Mouse (Mus musculus): ENCODE measurements around the gene Cpt1b.

Gene Cpt1b

GRCm38 (mm10) chr15:89377938-89378828 is 47.5 kb downstream of the Cpt1b start:
- DNase-seq: peak; percentile 21

GRCm38 (mm10) chr15:89377362-89377761 is 48.3 kb downstream of the Cpt1b start:
- peak; percentile 20 for DNase-seq

- no peak for DNase-seq
Observed at GRCm38 (mm10) chr15:89376957-89377356, 48.7 kb downstream of the Cpt1b start, which contains the start of gene Tymp. Gene Tymp (minus strand): TSS chr15:89377039.

- DNase-seq: no peak
Observed at GRCm38 (mm10) chr15:89376040-89376439, 49.6 kb downstream of the Cpt1b start.

GRCm38 (mm10) chr15:89374801-89375534 is 50.7 kb downstream of the Cpt1b start:
- DNase-seq: no peak

- DNase-seq: no peak
Observed at GRCm38 (mm10) chr15:89374340-89374739, 51.3 kb downstream of the Cpt1b start.

GRCm38 (mm10) chr15:89373762-89374248 is 51.9 kb downstream of the Cpt1b start, which contains the start of gene Sco2:
Gene Sco2 (minus strand): TSS chr15:89373846.
- DNase-seq: peak; percentile 95

GRCm38 (mm10) chr15:89373027-89373761 is 52.5 kb downstream of the Cpt1b start:
- DNase-seq: peak; percentile 89

GRCm38 (mm10) chr15:89372536-89372935 is 53.1 kb downstream of the Cpt1b start:
- DNase-seq: no peak

GRCm38 (mm10) chr15:89372068-89372467 is 53.6 kb downstream of the Cpt1b start:
- DNase-seq: no peak

Measured in embryo, embryonic 11 days (tissue).